Mouse (Mus musculus) liver, adult 2 months (tissue): ENCODE results near the gene Dus3l.

ENCODE experiments used
- CTCF ChIP-seq: fragments of 200-500 bp; IDR thresholded peaks from 2 replicates; pipeline ENCODE4 v1.5.1; 2011; ENCODE audit warnings: low read depth, low read length, control low read depth
- POLR2A ChIP-seq: fragments of 200-500 bp; IDR thresholded peaks from 2 replicates; pipeline ENCODE4 v1.6.1; 2011; ENCODE audit warnings: low read length, control low read depth; ENCODE audit not compliant: insufficient read depth; ENCODE audit errors: extremely low read depth

GRCm38 (mm10) chr17:56780291-56780978 is 15.9 kb downstream of the Dus3l start:
- TF ChIP-seq POLR2A (no peak), CTCF (no peak)
